ENCODE assay signal across 10 mouse cellular contexts in genomic region chr11:70625473-70625872, GRCm38 (mm10). TPM values are rescaled to one million over a fixed set of nuclear protein-coding genes. Genes with fewer than 3 reads are reported as not detected.
DNase-seq lines count a peak whose midpoint lies in the region; ATAC-seq and TF ChIP-seq lines count a peak whose summit lies in the region.
"Had no signal": no experiment of that assay in that cellular context is flagged by ENCODE, and none has a peak within 500 bp of the region (broad histone marks: within the 10 kb centered on the region; RNA-seq: fewer than 3 reads in every experiment).

No protein-coding gene starts in this region.

- H3K9me3 ChIP-seq in heart, embryonic 11.5 days (replicated peaks; ENCODE audit: control insufficient read depth, low read length): no peaks in the 10 kb centered on the region
- H3K9me3 ChIP-seq: limb, embryonic 13.5 days had no signal

- H3K27me3 ChIP-seq in heart, adult 2 months (ENCODE audit: control insufficient read depth, insufficient read depth, low read length): no peaks in the 10 kb centered on the region
- no peaks in the 10 kb centered on the region for H3K27me3 ChIP-seq in heart, embryonic 11.5 days (ENCODE audit: control insufficient read depth, insufficient read depth, low read length)
- no peaks in the 10 kb centered on the region for H3K27me3 ChIP-seq in thymus, adult 2 months (ENCODE audit: control insufficient read depth, insufficient read depth, low read length)
- H3K27me3 ChIP-seq: limb, embryonic 13.5 days had no signal

- no peak overlapping the region for H3K4me3 ChIP-seq in heart, adult 2 months
- no peak overlapping the region for H3K4me3 ChIP-seq in heart, embryonic 11.5 days (ENCODE audit: low read depth, low read length)
- no peak overlapping the region for H3K4me3 ChIP-seq in thymus, adult 2 months (ENCODE audit: control insufficient read depth, insufficient read depth, low read length)
- H3K4me3 ChIP-seq: limb, embryonic 13.5 days had no signal

- no peak overlapping the region for H3K9ac ChIP-seq in heart, adult 2 months (ENCODE audit: low read depth, low read length)
- no peak overlapping the region for H3K9ac ChIP-seq in heart, embryonic 11.5 days (ENCODE audit: low read depth, low read length)
- H3K9ac ChIP-seq: limb, embryonic 13.5 days had no signal

- DNase-seq in heart, adult 2 months: peak in 1 of 2 experiments; percentile 54
- peak; percentile 59 for DNase-seq in thymus, adult 2 months
- DNase-seq in thymus, adult 18-20 months: no peak
- DNase-seq in embryo, embryonic 9.5 days (ENCODE audit: extremely low spot score): peak; percentile 57
- no peak for DNase-seq in yolk sac, embryonic 10.5 days (ENCODE audit: low spot score)
- no peak for DNase-seq in right cerebral cortex, postnatal 36 days (ENCODE audit: low spot score in 2 of 2)

- no peak overlapping the region for H3K27ac ChIP-seq in heart, adult 2 months
- H3K27ac ChIP-seq in heart, embryonic 11.5 days (ENCODE audit: low read depth, low read length): no peak overlapping the region
- no peak overlapping the region for H3K27ac ChIP-seq in thymus, adult 2 months (ENCODE audit: control insufficient read depth, insufficient read depth, low read length)
- H3K27ac ChIP-seq: limb, embryonic 13.5 days had no signal

- no peak overlapping the region for H3K4me2 ChIP-seq in heart, embryonic 11.5 days
- H3K4me2 ChIP-seq: limb, embryonic 13.5 days had no signal

- no peaks in the 10 kb centered on the region for H3K79me2 ChIP-seq in heart, adult 2 months (replicated peaks; ENCODE audit: control insufficient read depth, insufficient read depth, low read length)

- no peaks in the 10 kb centered on the region for H3K36me3 ChIP-seq in heart, adult 2 months (ENCODE audit: control insufficient read depth, insufficient read depth, low read length)
- H3K36me3 ChIP-seq in heart, embryonic 11.5 days (ENCODE audit: control insufficient read depth, insufficient read depth, low read length): no peaks in the 10 kb centered on the region
- H3K36me3 ChIP-seq in thymus, adult 2 months (ENCODE audit: control insufficient read depth, insufficient read depth, low read length): no peaks in the 10 kb centered on the region
- H3K36me3 ChIP-seq: limb, embryonic 13.5 days had no signal

- intact Hi-C loops in heart, adult 2 months (cut with DNase I): no loop called here

- WGBS in heart, adult 2 months: 47% methylated on average over 4 of the region's 4 CpGs
- WGBS in heart, embryonic 11.5 days (ENCODE audit: insufficient replicate concordance): 41% methylated on average over 4 of the region's 4 CpGs
- WGBS in thymus, adult 2 months: 43% methylated on average over 4 of the region's 4 CpGs

- no peak for TF ChIP-seq POLR2A in heart, adult 2 months (IDR thresholded peaks at IDR 0.05; ENCODE audit: insufficient read depth, low read depth, low read length)
- no peak for TF ChIP-seq POLR2A in thymus, adult 2 months (IDR thresholded peaks at IDR 0.05; ENCODE audit: control insufficient read depth, extremely low read depth, insufficient read depth, low read length, poor library complexity)

- ATAC-seq in heart, embryonic 11.5 days (replicated peaks; ENCODE audit: insufficient number of reproducible peaks, low FRiP score, low TSS enrichment): no peak
- peak; percentile 62 for ATAC-seq in megakaryocyte progenitor cell, adult 5-6 weeks (replicated peaks; ENCODE audit: poor library complexity)

- TF ChIP-seq EP300 in heart, adult 2 months (IDR thresholded peaks at IDR 0.05; ENCODE audit: insufficient read depth, low read depth, low read length): no peak

- TF ChIP-seq CTCF in heart, adult 2 months (IDR thresholded peaks at IDR 0.05): peak; percentile 75
- TF ChIP-seq CTCF in thymus, adult 2 months (IDR thresholded peaks at IDR 0.05; ENCODE audit: borderline replicate concordance, control insufficient read depth, extremely low read depth, insufficient read depth, low read length, poor library complexity): peak; percentile 22; the same call in 1 of the 2 replicates

- H3K4me1 ChIP-seq in heart, adult 2 months (ENCODE audit: control insufficient read depth, insufficient read depth, low read length): peaks cover 4% of the 10 kb centered on the region; the same call in 1 of the 2 replicates
- 0 out of 2 replicates have a peak, but pooled peaks cover 2% of the 10 kb centered on the region for H3K4me1 ChIP-seq in heart, embryonic 11.5 days (ENCODE audit: control insufficient read depth, insufficient read depth, low read length)
- no peaks in the 10 kb centered on the region for H3K4me1 ChIP-seq in thymus, adult 2 months (replicated peaks; ENCODE audit: control insufficient read depth, insufficient read depth, low read length)
- H3K4me1 ChIP-seq: limb, embryonic 13.5 days had no signal

RNA-seq across cellular contexts. Expression of gene Chrne, which starts 6.5 kb away (rescaled TPM):
- total RNA-seq in heart, adult 2 months (2021): not detected
- not detected in 2 replicates for polyA plus RNA-seq in heart, adult 2 months (2012; rRNA removed)
- not detected in 2 replicates for polyA plus RNA-seq in heart, embryonic 11.5 days (2014; fragmentation: Nextera tagmentation; extraction: Ambion mirVana)
- 0.53 and 1.1 TPM in 2 replicates for polyA plus RNA-seq in thymus, adult 2 months (2012; rRNA removed)
- total RNA-seq in megakaryocyte progenitor cell, adult 5-6 weeks (2015): not detected in 2 replicates
- 0.17 TPM in 1 of 2 replicates, not detected in the other for total RNA-seq in megakaryocyte progenitor cell, adult 5-6 weeks (2017)
- polyA plus RNA-seq: limb, embryonic 13.5 days; stomach, embryonic 14.5 days had no signal

RNA-seq across cellular contexts. Expression of gene 4930544D05Rik, which starts 9.8 kb away (rescaled TPM):
- total RNA-seq in heart, adult 2 months (2021): not detected
- 0.31 TPM in 1 of 2 replicates, not detected in the other for polyA plus RNA-seq in heart, adult 2 months (2012; rRNA removed)
- not detected in 2 replicates for polyA plus RNA-seq in heart, embryonic 11.5 days (2014; fragmentation: Nextera tagmentation; extraction: Ambion mirVana)
- polyA plus RNA-seq in thymus, adult 2 months (2012; rRNA removed): 0.15 TPM in 1 of 2 replicates, not detected in the other
- not detected in 2 replicates for total RNA-seq in megakaryocyte progenitor cell, adult 5-6 weeks (2015)
- total RNA-seq in megakaryocyte progenitor cell, adult 5-6 weeks (2017): not detected in 2 replicates
- polyA plus RNA-seq: limb, embryonic 13.5 days; stomach, embryonic 14.5 days had no signal

RNA-seq across cellular contexts. Expression of gene Gp1ba, which starts 13.4 kb away (rescaled TPM):
- under 1 TPM; 0.34 to 0.98 TPM for total RNA-seq in heart, adult 2 months (2021)
- 0.29 and 0.59 TPM in 2 replicates for polyA plus RNA-seq in heart, adult 2 months (2012; rRNA removed)
- 2.6 and 5.4 TPM in 2 replicates for polyA plus RNA-seq in heart, embryonic 11.5 days (2014; fragmentation: Nextera tagmentation; extraction: Ambion mirVana)
- polyA plus RNA-seq in thymus, adult 2 months (2012; rRNA removed): 0.04 TPM in 2 replicates
- total RNA-seq in megakaryocyte progenitor cell, adult 5-6 weeks (2015): 0.66 and 2.3 TPM in 2 replicates
- total RNA-seq in megakaryocyte progenitor cell, adult 5-6 weeks (2017): 0.08 and 0.20 TPM in 2 replicates

RNA-seq across cellular contexts. Expression of gene Rnf167, which starts 21.6 kb away (rescaled TPM):
- 10 to 100 TPM; 50.8 to 58.7 TPM for total RNA-seq in heart, adult 2 months (2021)
- 65.0 and 80.9 TPM in 2 replicates for polyA plus RNA-seq in heart, adult 2 months (2012; rRNA removed)
- 66.8 and 76.9 TPM in 2 replicates for polyA plus RNA-seq in heart, embryonic 11.5 days (2014; fragmentation: Nextera tagmentation; extraction: Ambion mirVana)
- polyA plus RNA-seq in thymus, adult 2 months (2012; rRNA removed): 285 and 346 TPM in 2 replicates
- 39.3 and 44.8 TPM in 2 replicates for total RNA-seq in megakaryocyte progenitor cell, adult 5-6 weeks (2015)
- 30.7 and 37.4 TPM in 2 replicates for total RNA-seq in megakaryocyte progenitor cell, adult 5-6 weeks (2017)

RNA-seq across cellular contexts. Expression of gene Slc25a11, which starts 21.8 kb away (rescaled TPM):
- 100 to 1,000 TPM; 532 to 626 TPM for total RNA-seq in heart, adult 2 months (2021)
- 632 and 932 TPM in 2 replicates for polyA plus RNA-seq in heart, adult 2 months (2012; rRNA removed)
- polyA plus RNA-seq in heart, embryonic 11.5 days (2014; fragmentation: Nextera tagmentation; extraction: Ambion mirVana): 221 and 245 TPM in 2 replicates
- polyA plus RNA-seq in thymus, adult 2 months (2012; rRNA removed): 132 and 162 TPM in 2 replicates
- 59.5 and 73.9 TPM in 2 replicates for total RNA-seq in megakaryocyte progenitor cell, adult 5-6 weeks (2015)
- total RNA-seq in megakaryocyte progenitor cell, adult 5-6 weeks (2017): 46.6 and 52.7 TPM in 2 replicates

Comparison
In these comparisons a context has a peak if more than half of its experiments do, and no peak if none do; other contexts are left out.
1. DNase-seq: peak in thymus, adult 2 months (single experiment) and embryo, embryonic 9.5 days (single experiment); none in thymus, adult 18-20 months (0 of 2), yolk sac, embryonic 10.5 days (single experiment) and right cerebral cortex, postnatal 36 days (0 of 2).